Mouse (Mus musculus): ENCODE data around the gene Scrn1.

- TF ChIP-seq CTCF (IDR thresholded peaks at IDR 0.05; ENCODE audit: low read depth, low read length) (no peak), POLR2A (IDR thresholded peaks at IDR 0.05; ENCODE audit: extremely low read depth, insufficient read depth, low read length) (no peak)
Observed at GRCm38 (mm10) chr6:54538773-54539173, 27.5 kb downstream of the Scrn1 start.

Data from liver, adult 2 months (tissue).